Mouse (Mus musculus): ENCODE measurements around the gene Zfp839.

Zfp839 gene

GRCm38 (mm10) chr12:110875351-110875750 lies 25.3 kb downstream of the Zfp839 start:
- DNase-seq (ENCODE audit: low spot score): no peak

DNA sequence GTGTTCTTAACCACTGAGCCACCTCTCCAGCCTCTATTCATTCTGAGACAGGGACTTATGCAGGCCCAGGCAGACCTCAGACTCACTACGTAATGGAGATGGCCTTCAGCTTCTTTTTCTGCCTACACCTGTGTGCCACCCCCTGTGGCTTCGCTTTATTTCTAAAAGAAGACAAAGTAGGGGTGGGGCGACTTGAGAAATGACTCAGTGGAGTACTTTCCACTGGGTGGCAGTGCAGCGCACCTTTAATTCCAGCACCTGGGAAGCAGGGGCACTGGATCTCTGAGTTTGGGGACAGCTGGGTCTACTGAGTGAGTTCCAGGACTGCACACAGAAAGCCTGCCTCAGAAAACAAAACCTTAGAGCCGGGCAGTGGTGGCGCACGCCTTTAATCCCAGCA lies 32.2 kb downstream of the Zfp839 start:
- no peak for DNase-seq (ENCODE audit: low spot score)

DNA sequence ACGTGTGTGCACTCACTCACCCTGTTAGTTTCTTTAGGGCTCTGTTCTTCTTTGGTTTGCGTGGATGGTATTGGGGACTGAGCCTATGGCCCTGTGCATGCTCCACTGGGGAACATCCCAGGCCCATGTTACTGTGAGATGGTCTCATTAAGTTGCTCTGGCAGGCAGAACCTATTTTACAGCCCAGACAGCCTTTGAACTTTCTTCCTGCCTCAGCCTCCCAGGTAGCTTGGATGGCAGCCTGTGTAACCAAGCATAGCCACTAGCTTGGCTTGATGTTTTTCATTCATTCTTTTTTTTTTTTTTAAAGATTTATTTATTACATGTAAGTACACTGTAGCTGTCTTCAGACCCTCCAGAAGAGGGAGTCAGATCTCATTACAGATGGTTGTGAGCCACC lies 35.2 kb downstream of the Zfp839 start:
- no peak for DNase-seq (ENCODE audit: low spot score)

GRCm38 (mm10) chr12:110888106-110888505 lies 38.1 kb downstream of the Zfp839 start:
- peak; percentile 13 for DNase-seq (ENCODE audit: low spot score)

DNA sequence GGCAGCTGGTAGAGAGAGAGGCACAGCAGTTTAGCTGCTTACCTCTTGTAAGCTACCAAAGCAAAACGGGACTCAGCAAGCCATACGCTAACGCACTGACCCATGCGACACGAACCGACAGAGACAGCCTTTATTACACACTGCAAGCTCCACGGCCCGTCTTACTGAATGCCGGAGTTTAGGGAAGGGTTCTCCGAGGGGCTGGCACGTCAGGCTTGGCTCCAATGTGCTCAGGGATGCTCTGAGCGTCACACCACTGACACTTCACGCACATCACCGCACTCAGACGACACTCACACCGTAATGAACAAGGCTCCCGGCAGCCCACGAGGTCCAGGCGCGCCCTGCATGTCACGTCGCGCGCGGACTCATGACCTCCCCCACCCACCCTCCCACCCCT lies 38.6 kb downstream of the Zfp839 start:
- DNase-seq (ENCODE audit: low spot score): peak; percentile 37

GRCm38 (mm10) chr12:110889036-110890020 lies 39.3 kb downstream of the Zfp839 start, which contains the start of the genes Cinp and Tecpr2:
TSS of gene Cinp (minus strand) at chr12:110889145.
TSS of gene Tecpr2 (plus strand) at chr12:110889264.
- peak; percentile 96 for DNase-seq (ENCODE audit: low spot score)

GRCm38 (mm10) chr12:110891887-110892286 lies 41.8 kb downstream of the Zfp839 start:
- DNase-seq (ENCODE audit: low spot score): no peak

GRCm38 (mm10) chr12:110902106-110902505 lies 52.1 kb downstream of the Zfp839 start:
- DNase-seq (ENCODE audit: low spot score): no peak

DNA sequence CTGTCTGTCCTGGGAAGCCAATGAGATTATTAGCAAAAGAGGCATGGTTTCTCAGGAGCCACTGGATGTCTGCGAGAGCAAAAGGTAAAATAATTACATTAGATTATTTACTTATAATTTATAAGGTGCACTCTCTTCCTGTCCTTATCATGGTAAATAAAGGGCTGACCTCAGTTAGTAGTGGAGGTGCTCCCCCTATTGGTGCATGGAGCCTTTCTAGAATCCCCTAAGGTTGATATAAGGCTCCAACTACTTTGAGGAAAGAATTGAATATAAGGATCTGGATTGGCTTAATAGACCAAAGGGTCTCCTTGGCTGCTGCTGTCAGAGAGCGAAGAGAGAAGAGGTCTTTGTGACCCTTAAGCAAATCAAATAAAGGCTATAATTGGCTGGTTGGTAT lies 53.5 kb downstream of the Zfp839 start:
- peak; percentile 48 for DNase-seq (ENCODE audit: low spot score)

GRCm38 (mm10) chr12:110907845-110908244 lies 57.8 kb downstream of the Zfp839 start:
- no peak for DNase-seq (ENCODE audit: low spot score)

DNA sequence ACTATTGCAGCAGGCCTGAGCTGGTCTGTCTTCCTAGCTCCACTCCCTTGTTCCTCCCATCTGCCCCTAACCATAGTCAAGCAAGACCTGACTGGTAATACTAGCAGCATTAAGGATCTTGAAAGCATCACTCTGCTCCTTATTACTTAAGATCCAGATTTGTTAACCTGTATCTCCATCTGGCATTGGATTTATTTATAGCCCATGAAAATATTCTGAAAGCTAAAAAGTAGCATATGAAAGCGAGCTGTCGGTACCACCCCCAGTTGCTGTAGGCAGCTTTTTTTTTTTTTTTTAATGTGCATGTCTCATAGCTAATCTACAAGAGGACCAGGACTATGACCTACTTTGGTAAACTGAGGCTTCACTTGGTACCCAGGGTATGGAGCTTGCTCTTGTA lies 59.9 kb downstream of the Zfp839 start:
- DNase-seq (ENCODE audit: low spot score): no peak

DNA sequence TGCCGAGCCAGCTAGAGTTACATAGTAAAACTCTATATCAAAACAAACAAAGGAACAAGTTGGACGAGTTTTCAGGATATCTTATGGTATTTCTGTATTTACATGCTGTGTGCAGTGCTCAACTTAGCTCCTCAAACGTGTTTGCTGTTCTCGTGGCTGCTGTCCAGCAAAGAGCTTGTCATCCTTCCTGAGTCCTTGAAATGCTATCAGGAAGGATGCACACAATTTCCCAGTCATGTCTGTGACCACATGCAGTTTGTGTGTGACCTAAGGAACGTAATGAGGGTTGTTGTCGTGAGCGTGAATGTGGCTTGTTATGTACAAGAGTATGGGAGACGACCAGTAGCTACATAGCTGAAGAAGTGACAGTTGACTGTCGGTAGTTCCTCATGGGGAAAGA lies 65.7 kb downstream of the Zfp839 start:
- no peak for DNase-seq (ENCODE audit: low spot score)
